Mouse (Mus musculus) lung, postnatal 0 days (tissue): ENCODE data around the gene Osgep. TPM values are rescaled to one million over a fixed set of nuclear protein-coding genes. Genes with fewer than 3 reads are reported as not detected.
"Not testable (repeated sequence)": the region's sequence is repeated elsewhere in the genome, so short reads cannot be mapped to it uniquely, and the experiment has no call there.

Experiments used
- ATAC-seq: fragments of 200-750 bp; cut with Nextera tagmentation; 2 replicates; pipeline ENCODE4 v1.8.0; 2017; ENCODE audit warnings: moderate library complexity
- DNase-seq: peaks from one replicate; pipeline ENCODE4 v3.0.0-alpha.2; 2016; ENCODE audit warnings: low spot score
- H3K27ac ChIP-seq: fragments of 300-500 bp; sonication (generic); 2 replicates; pipeline ENCODE4 v1.5.1; 2014; ENCODE audit warnings: antibody characterized with exemption, mild to moderate bottlenecking, low read length, mixed read lengths
- H3K27me3 ChIP-seq: fragments of 300-500 bp; sonication (generic); replicated peaks from 2 replicates; pipeline ENCODE4 v1.6.1; 2014; ENCODE audit warnings: low read length, mixed read lengths; ENCODE audit not compliant: insufficient read depth
- H3K36me3 ChIP-seq: fragments of 300-500 bp; sonication (generic); 2 replicates; pipeline ENCODE4 v1.6.1; 2014; ENCODE audit warnings: low read length, mixed read lengths; ENCODE audit not compliant: insufficient read depth
- H3K4me1 ChIP-seq: fragments of 300-500 bp; sonication (generic); 2 replicates; pipeline ENCODE4 v1.6.1; 2014; ENCODE audit warnings: antibody characterized with exemption, low read depth, low read length, mixed read lengths; ENCODE audit not compliant: insufficient read depth
- H3K4me2 ChIP-seq: fragments of 300-500 bp; sonication (generic); replicated peaks from 2 replicates; pipeline ENCODE4 v1.6.1; 2014; ENCODE audit warnings: low read depth, mild to moderate bottlenecking, low read length, moderate library complexity, mixed read lengths
- H3K4me3 ChIP-seq: fragments of 300-500 bp; sonication (generic); 2 replicates; pipeline ENCODE4 v1.5.1; 2014; ENCODE audit warnings: low read depth, low read length
- H3K9ac ChIP-seq: fragments of 300-500 bp; sonication (generic); replicated peaks from 2 replicates; pipeline ENCODE4 v1.6.1; 2014; ENCODE audit warnings: low read depth, mild to moderate bottlenecking
- H3K9me3 ChIP-seq: fragments of 300-500 bp; sonication (generic); 2 replicates; pipeline ENCODE4 v1.6.1; 2016; ENCODE audit warnings: low read length, mixed read lengths
- CTCF ChIP-seq: IDR thresholded peaks from 2 replicates; pipeline ENCODE4 v1.5.1; 2016; ENCODE audit warnings: antibody characterized with exemption, mild to moderate bottlenecking
- EP300 ChIP-seq: IDR thresholded peaks from 2 replicates; pipeline ENCODE4 v1.6.1; 2016; ENCODE audit warnings: antibody characterized with exemption, mild to moderate bottlenecking, control low read depth
- WGBS: fragments of 180-500 bp; shearing (Covaris S2); extraction: QIAGEN DNeasy Blood & Tissue Kit; methylation state at CpG from one replicate; pipeline ENCODE4 v1.1.7; 2014; 5-methylcytosine and 5-hydroxymethylcytosine counted together
- polyA plus RNA-seq: library from polyadenylated mRNA; unstranded; fragments of >200 nt; fragmentation: Nextera tagmentation; extraction: Ambion mirVana; gene quantifications from 2 replicates; pipeline ENCODE4 v1.2.1, GENCODE M21; 2015

Gene Osgep
- polyA plus RNA-seq, 1 experiment from 2014 or later = 102 TPM

- peak; percentile 54 for DNase-seq
- under 1% methylated on average over 9 of the region's 15 CpGs for WGBS
- Histone ChIP-seq H3K27ac (peak overlapping the region; percentile 84), H3K4me3 (peak overlapping the region; percentile 55), H3K4me2 (peak overlapping the region; percentile 64), H3K9ac (peak overlapping the region; percentile 39; the same call in 1 of the 2 replicates)
- peak; percentile 57 for TF ChIP-seq CTCF
- 0 out of 2 replicates have a peak, but pooled peaks have one; percentile 26 for TF ChIP-seq EP300
- not testable (repeated sequence) for H3K4me1 ChIP-seq, H3K9me3 ChIP-seq, H3K36me3 ChIP-seq, H3K27me3 ChIP-seq
- peak; percentile 90 for ATAC-seq
Observed at GRCm38 (mm10) chr14:50944668-50945033, 20.0 kb upstream of the Osgep start.

- peak within 1 kb of the TSS; percentile 84 for H3K27ac ChIP-seq
- TF ChIP-seq EP300 (0 out of 2 replicates have a peak, but pooled peaks have one; percentile 11), CTCF (peak; percentile 68)
Observed at GRCm38 (mm10) chr14:50943932-50944667, 19.4 kb upstream of the Osgep start, which contains the start of gene Gm49342. Gene Gm49342, plus strand, starts transcription at chr14:50944517.

GRCm38 (mm10) chr14:50938940-50939339 lies 14.2 kb upstream of the Osgep start:
- Histone ChIP-seq H3K27me3 (no peaks in the 10 kb centered on the region), H3K9me3 (no peaks in the 10 kb centered on the region), H3K36me3 (no peaks in the 10 kb centered on the region), H3K4me3 (no peak overlapping the region), H3K4me1 (no peaks in the 10 kb centered on the region), H3K9ac (no peak overlapping the region), H3K4me2 (no peak overlapping the region), H3K27ac (no peak overlapping the region)
- WGBS = 27% methylated on average over 2 of the region's 2 CpGs
- TF ChIP-seq EP300 (no peak), CTCF (no peak)
- DNase-seq (no peak), ATAC-seq (no peak)

More at GRCm38 (mm10) chr14:50943932-50944667, 19.4 kb upstream of the Osgep start, which contains the start of gene Gm49342:
- Histone ChIP-seq H3K4me1 (no peaks in the 10 kb centered on the region), H3K9ac (peak within 1 kb of the TSS; percentile 39; the same call in 1 of the 2 replicates), H3K9me3 (no peaks in the 10 kb centered on the region), H3K36me3 (no peaks in the 10 kb centered on the region), H3K4me3 (peak within 1 kb of the TSS; percentile 55), H3K27me3 (no peaks in the 10 kb centered on the region), H3K4me2 (peak within 1 kb of the TSS; percentile 64)
- 9% methylated on average over 31 of the region's 31 CpGs for WGBS
- ATAC-seq (peak; percentile 99), DNase-seq (peak; percentile 98)

GRCm38 (mm10) chr14:50938119-50938908 lies 13.6 kb upstream of the Osgep start:
- 64% methylated on average over 3 of the region's 3 CpGs for WGBS
- ATAC-seq = no peak

GRCm38 (mm10) chr14:50936649-50937048 lies 12.0 kb upstream of the Osgep start:
- TF ChIP-seq CTCF (no peak), EP300 (no peak)
- no peaks in the 10 kb centered on the region for H3K27me3 ChIP-seq
- ATAC-seq = no peak
- WGBS = 46% methylated on average over 1 of the region's 1 CpGs
- no peaks in the 10 kb centered on the region for H3K36me3 ChIP-seq
- no peak overlapping the region for H3K4me2 ChIP-seq
- H3K9me3 ChIP-seq = no peaks in the 10 kb centered on the region
- no peak overlapping the region for H3K9ac ChIP-seq
- no peak overlapping the region for H3K4me3 ChIP-seq
- no peak overlapping the region for H3K27ac ChIP-seq
- no peak for DNase-seq
- peaks cover under 1% of the 10 kb centered on the region; the same call in 1 of the 2 replicates for H3K4me1 ChIP-seq

More at GRCm38 (mm10) chr14:50938119-50938908, 13.6 kb upstream of the Osgep start:
- no peak for TF ChIP-seq CTCF
- TF ChIP-seq EP300 = no peak
- no peaks in the 10 kb centered on the region for H3K9me3 ChIP-seq
- H3K36me3 ChIP-seq = no peaks in the 10 kb centered on the region
- H3K27me3 ChIP-seq = no peaks in the 10 kb centered on the region
- no peak overlapping the region for H3K27ac ChIP-seq
- no peak overlapping the region for H3K4me3 ChIP-seq
- H3K4me1 ChIP-seq = no peaks in the 10 kb centered on the region
- H3K4me2 ChIP-seq = no peak overlapping the region
- H3K9ac ChIP-seq = no peak overlapping the region
- no peak for DNase-seq

GRCm38 (mm10) chr14:50931493-50932020 lies 6.9 kb upstream of the Osgep start:
- Histone ChIP-seq H3K36me3 (peaks cover 23% of the 10 kb centered on the region; the same call in 1 of the 2 replicates), H3K4me1 (peaks cover 9% of the 10 kb centered on the region; the same call in 1 of the 2 replicates), H3K27ac (peak overlapping the region; percentile 76), H3K4me3 (peak overlapping the region; percentile 95), H3K27me3 (no peaks in the 10 kb centered on the region), H3K4me2 (peak overlapping the region; percentile 56), H3K9me3 (no peaks in the 10 kb centered on the region), H3K9ac (peak overlapping the region; percentile 37)
- 7% methylated on average over 12 of the region's 12 CpGs for WGBS
- TF ChIP-seq EP300 (no peak), CTCF (no peak)
- ATAC-seq (no peak), DNase-seq (no peak)
